Mouse (Mus musculus) embryonic facial prominence, embryonic 13.5 days (tissue): ENCODE measurements around the gene Erf. TPM values are rescaled to one million over a fixed set of nuclear protein-coding genes. Genes with fewer than 3 reads are reported as not detected.

Experiments used
- ATAC-seq: fragments of 200-750 bp; cut with Nextera tagmentation; 2 replicates; pipeline ENCODE4 v1.8.0; 2017; ENCODE audit warnings: low read depth; ENCODE audit not compliant: insufficient number of reproducible peaks, insufficient read depth, low FRiP score, low TSS enrichment
- H3K27ac ChIP-seq: fragments of 300-500 bp; sonication (generic); 2 replicates; pipeline ENCODE4 v1.5.1; 2015; ENCODE audit warnings: moderate library complexity, mild to moderate bottlenecking, inconsistent platforms
- H3K27me3 ChIP-seq: fragments of 300-500 bp; sonication (generic); 2 replicates; pipeline ENCODE4 v1.6.1; 2015; ENCODE audit warnings: mild to moderate bottlenecking, inconsistent platforms
- H3K36me3 ChIP-seq: fragments of 300-500 bp; sonication (generic); 2 replicates; pipeline ENCODE4 v1.6.1; 2015; ENCODE audit warnings: mild to moderate bottlenecking, inconsistent platforms
- H3K4me1 ChIP-seq: fragments of 300-500 bp; sonication (generic); 2 replicates; pipeline ENCODE4 v1.6.1; 2015; ENCODE audit warnings: inconsistent platforms
- H3K4me2 ChIP-seq: fragments of 300-500 bp; sonication (generic); 2 replicates; pipeline ENCODE4 v1.6.1; 2015; ENCODE audit warnings: moderate library complexity, mild to moderate bottlenecking, inconsistent platforms
- H3K4me3 ChIP-seq: fragments of 300-500 bp; sonication (generic); 2 replicates; pipeline ENCODE4 v1.5.1; 2015; ENCODE audit warnings: mild to moderate bottlenecking, inconsistent platforms
- H3K9ac ChIP-seq: fragments of 300-500 bp; sonication (generic); 2 replicates; pipeline ENCODE4 v1.6.1; 2015; ENCODE audit warnings: mild to moderate bottlenecking, inconsistent platforms
- H3K9me3 ChIP-seq: fragments of 300-500 bp; sonication (generic); 2 replicates; pipeline ENCODE4 v1.6.1; 2016; ENCODE audit warnings: inconsistent platforms
- WGBS: fragments of 180-500 bp; shearing (Covaris S2); methylation state at CpG from one replicate; pipeline ENCODE4 v1.1.7; 2015; ENCODE audit warnings: mixed read lengths; 5-methylcytosine and 5-hydroxymethylcytosine counted together
- polyA plus RNA-seq: library from polyadenylated mRNA; unstranded; fragments of >200 nt; fragmentation: Nextera tagmentation; extraction: Ambion mirVana; gene quantifications from 2 replicates; pipeline ENCODE4 v1.2.1, GENCODE M21; 2015

Gene Erf
- polyA plus RNA-seq, 1 experiment from 2014 or later = 25.3 TPM

DNA sequence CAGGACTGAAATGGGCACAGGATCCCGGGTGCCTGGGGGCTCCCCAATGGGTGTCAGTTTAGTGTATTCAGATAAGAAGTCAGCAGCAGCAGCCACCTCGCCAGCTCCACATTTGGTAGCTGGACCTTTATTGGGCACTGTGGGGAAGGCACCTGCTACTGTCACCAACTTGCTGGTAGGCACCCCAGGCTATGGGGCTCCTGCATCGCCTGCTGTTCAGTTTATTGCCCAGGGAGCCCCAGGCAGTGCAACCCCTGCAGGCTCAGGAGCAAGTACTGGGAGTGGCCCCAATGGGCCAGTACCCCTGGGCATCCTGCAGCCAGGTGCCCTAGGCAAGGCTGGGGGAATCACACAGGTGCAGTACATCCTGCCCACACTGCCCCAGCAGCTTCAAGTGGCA lies 38.2 kb upstream of the Erf start:
- no peaks in the 10 kb centered on the region for H3K27me3 ChIP-seq
- no peak overlapping the region for H3K9ac ChIP-seq
- peaks cover 32% of the 10 kb centered on the region for H3K4me1 ChIP-seq
- H3K9me3 ChIP-seq = no peaks in the 10 kb centered on the region
- peaks cover 93% of the 10 kb centered on the region for H3K36me3 ChIP-seq
- 86% methylated on average over 3 of the region's 3 CpGs for WGBS
- H3K4me3 ChIP-seq = peak overlapping the region; percentile 10; the same call in 1 of the 2 replicates
- no peak overlapping the region for H3K4me2 ChIP-seq
- H3K27ac ChIP-seq = no peak overlapping the region
- no peak for ATAC-seq

- H3K27me3 ChIP-seq = no peaks in the 10 kb centered on the region
- H3K9ac ChIP-seq = 0 out of 2 replicates have a peak overlapping the region, but pooled peaks have one; percentile 16
- no peak for ATAC-seq
- H3K9me3 ChIP-seq = no peaks in the 10 kb centered on the region
- no peak overlapping the region for H3K27ac ChIP-seq
- peaks cover 86% of the 10 kb centered on the region for H3K36me3 ChIP-seq
- no peak overlapping the region for H3K4me3 ChIP-seq
- H3K4me2 ChIP-seq = no peak overlapping the region
- peaks cover 38% of the 10 kb centered on the region for H3K4me1 ChIP-seq
- 88% methylated on average over 12 of the region's 12 CpGs for WGBS
Observed at GRCm38 (mm10) chr7:25288011-25288410, 37.5 kb upstream of the Erf start.

- Histone ChIP-seq H3K4me1 (peaks cover 38% of the 10 kb centered on the region), H3K4me3 (0 out of 2 replicates have a peak overlapping the region, but pooled peaks have one; percentile 2), H3K27ac (no peak overlapping the region), H3K4me2 (no peak overlapping the region), H3K9me3 (no peaks in the 10 kb centered on the region), H3K36me3 (peaks cover 76% of the 10 kb centered on the region), H3K9ac (no peak overlapping the region), H3K27me3 (no peaks in the 10 kb centered on the region)
- no peak for ATAC-seq
- WGBS = 81% methylated on average over 8 of the region's 8 CpGs
Observed at GRCm38 (mm10) chr7:25286989-25287388, 36.4 kb upstream of the Erf start.

GRCm38 (mm10) chr7:25285511-25286238 lies 35.1 kb upstream of the Erf start:
- Histone ChIP-seq H3K36me3 (peaks cover 63% of the 10 kb centered on the region), H3K4me2 (no peak overlapping the region), H3K4me3 (no peak overlapping the region), H3K9me3 (no peaks in the 10 kb centered on the region), H3K27me3 (no peaks in the 10 kb centered on the region), H3K9ac (no peak overlapping the region; the same call in 1 of the 2 replicates), H3K4me1 (peaks cover 41% of the 10 kb centered on the region), H3K27ac (no peak overlapping the region)
- 89% methylated on average over 20 of the region's 20 CpGs for WGBS
- ATAC-seq = no peak

- 69% methylated on average over 5 of the region's 5 CpGs for WGBS
- H3K9me3 ChIP-seq = no peaks in the 10 kb centered on the region
- H3K36me3 ChIP-seq = peaks cover 54% of the 10 kb centered on the region
- H3K9ac ChIP-seq = peak overlapping the region; percentile 89
- no peaks in the 10 kb centered on the region for H3K27me3 ChIP-seq
- H3K4me2 ChIP-seq = peak overlapping the region; percentile 92
- 0 out of 2 replicates have a peak overlapping the region, but pooled peaks have one; percentile 85 for H3K4me3 ChIP-seq
- H3K27ac ChIP-seq = no peak overlapping the region
- H3K4me1 ChIP-seq = peaks cover 45% of the 10 kb centered on the region
- no peak for ATAC-seq
Observed at GRCm38 (mm10) chr7:25284766-25285165, 34.2 kb upstream of the Erf start.

DNA sequence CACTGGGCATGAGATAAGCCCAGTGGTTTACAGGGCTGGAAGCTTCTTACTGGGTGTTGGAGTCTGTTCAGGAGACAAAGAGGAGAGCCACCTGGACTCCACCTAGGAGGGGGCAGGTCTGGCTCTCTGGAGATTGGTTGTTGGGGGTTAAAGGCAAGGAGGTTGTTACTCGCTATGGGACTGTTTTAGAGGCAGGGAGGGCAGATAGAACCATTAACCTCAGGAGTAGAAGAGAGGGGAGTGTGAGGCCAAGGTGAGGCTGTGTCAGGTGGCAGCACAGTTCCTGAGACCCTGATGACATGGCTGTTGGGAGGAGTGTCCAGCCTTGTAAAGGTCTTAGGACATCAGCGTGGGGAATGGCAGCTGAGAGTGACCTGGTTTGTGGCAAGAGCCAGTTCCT lies 33.6 kb upstream of the Erf start:
- H3K36me3 ChIP-seq = peaks cover 48% of the 10 kb centered on the region
- peak overlapping the region; percentile 92 for H3K4me2 ChIP-seq
- WGBS = 69% methylated on average over 2 of the region's 2 CpGs
- H3K27me3 ChIP-seq = no peaks in the 10 kb centered on the region
- H3K27ac ChIP-seq = peak overlapping the region; percentile 100; the same call in 1 of the 2 replicates
- H3K4me3 ChIP-seq = peak overlapping the region; percentile 85
- H3K4me1 ChIP-seq = peaks cover 48% of the 10 kb centered on the region
- H3K9me3 ChIP-seq = no peaks in the 10 kb centered on the region
- no peak for ATAC-seq
- H3K9ac ChIP-seq = peak overlapping the region; percentile 89

DNA sequence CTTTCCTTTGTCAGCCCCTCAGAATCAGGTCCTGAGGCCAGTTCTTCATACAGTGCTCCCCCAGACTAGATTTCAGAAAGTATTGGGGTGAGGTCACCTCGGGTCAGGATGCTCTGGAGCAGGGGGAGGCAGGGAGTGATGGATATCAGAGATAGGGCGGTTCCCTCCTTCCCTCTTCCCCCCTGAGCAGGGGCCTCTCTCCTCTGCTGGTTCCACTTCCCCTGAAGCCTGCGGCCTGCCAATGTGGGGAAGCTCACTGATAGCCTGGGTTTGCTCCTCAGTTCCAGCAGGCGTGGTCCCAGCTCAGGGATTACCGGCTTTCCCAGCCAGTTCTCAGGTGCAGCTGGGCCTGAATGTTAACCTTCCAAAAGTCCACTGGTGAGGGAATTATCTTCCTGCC lies 33.1 kb upstream of the Erf start:
- ATAC-seq = no peak
- 2% methylated on average over 5 of the region's 5 CpGs for WGBS

DNA sequence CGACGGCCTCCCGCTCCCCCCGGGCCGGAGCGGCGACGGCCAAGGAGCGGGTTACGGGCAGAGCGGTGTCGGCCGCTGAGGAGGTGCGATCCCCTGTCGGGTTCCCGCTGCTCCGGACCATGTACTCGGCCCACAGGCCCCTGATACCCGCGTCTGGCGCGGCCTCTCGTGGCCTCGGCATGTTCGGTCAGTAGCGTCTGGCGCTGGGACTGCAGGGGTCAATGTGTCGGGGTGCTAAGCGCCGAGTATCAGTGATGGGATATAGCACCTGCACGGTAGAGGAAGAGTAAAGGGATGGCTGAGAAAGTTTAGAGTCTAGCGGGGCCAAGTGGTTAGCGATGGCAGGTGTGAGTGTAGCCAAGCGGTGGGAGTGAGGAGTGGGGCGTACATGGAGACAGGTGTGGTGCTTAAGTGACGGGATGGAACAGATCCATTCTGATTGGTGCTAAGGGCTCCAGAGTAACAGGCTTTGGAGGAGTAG lies 32.2 kb upstream of the Erf start:
- peak overlapping the region; percentile 92 for H3K4me2 ChIP-seq
- H3K9me3 ChIP-seq = no peaks in the 10 kb centered on the region
- H3K27ac ChIP-seq = peak overlapping the region; percentile 100
- no peaks in the 10 kb centered on the region for H3K27me3 ChIP-seq
- peaks cover 51% of the 10 kb centered on the region for H3K4me1 ChIP-seq
- peaks cover 34% of the 10 kb centered on the region for H3K36me3 ChIP-seq
- peak overlapping the region; percentile 85 for H3K4me3 ChIP-seq
- ATAC-seq = no peak
- WGBS = under 1% methylated on average over 34 of the region's 36 CpGs
- peak overlapping the region; percentile 89 for H3K9ac ChIP-seq

More for the DNA sequence above, 33.1 kb upstream of the Erf start:
- Histone ChIP-seq H3K27ac (peak overlapping the region; percentile 100), H3K36me3 (peaks cover 43% of the 10 kb centered on the region), H3K4me3 (peak overlapping the region; percentile 85), H3K4me2 (peak overlapping the region; percentile 92), H3K9ac (peak overlapping the region; percentile 89), H3K9me3 (no peaks in the 10 kb centered on the region), H3K4me1 (peaks cover 48% of the 10 kb centered on the region), H3K27me3 (no peaks in the 10 kb centered on the region)

DNA sequence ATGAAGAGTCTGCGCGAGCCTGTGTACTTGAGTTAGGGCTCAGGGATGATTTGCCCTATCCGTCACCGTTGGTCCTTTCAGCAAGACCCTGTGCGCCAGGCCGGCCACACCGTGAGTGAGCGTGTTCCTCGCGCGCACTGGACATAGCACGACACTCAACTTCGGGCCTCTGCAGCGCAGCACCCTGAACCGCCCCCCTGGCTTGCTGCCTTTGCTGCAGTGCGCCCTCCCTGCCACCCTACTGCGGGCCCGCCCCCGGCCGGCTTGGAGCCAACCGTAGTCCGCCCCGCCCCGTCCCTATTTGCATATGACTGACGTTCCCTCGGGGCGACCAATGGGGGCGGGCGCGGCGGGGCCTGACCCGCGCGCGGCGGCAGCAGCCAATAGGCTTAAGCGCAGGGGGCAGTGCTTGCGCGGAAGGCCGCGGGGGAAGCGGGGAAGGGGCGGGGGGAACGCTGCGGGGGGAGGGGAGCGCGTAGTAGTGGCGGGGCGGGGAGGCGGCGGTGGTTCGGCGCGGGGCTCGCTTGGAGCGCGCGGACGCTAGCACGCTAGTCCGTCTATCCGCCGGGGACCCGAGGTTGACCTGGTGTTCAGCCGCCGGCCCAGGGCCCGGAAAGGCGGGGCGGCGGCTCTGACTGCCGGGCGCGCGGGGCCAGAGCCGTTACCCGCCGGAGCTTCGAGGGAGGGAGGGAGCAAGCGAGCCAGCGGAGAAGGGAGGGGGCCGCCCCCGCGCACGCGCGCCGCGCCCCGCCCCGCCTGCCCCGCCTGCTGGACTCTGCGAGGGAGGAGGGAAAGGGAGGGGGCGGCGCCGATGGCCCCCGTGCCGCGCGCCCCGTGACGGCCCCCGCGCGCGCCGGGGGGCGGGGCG lies 31.4 kb upstream of the Erf start:
- H3K27me3 ChIP-seq = no peaks in the 10 kb centered on the region
- peak overlapping the region; percentile 85 for H3K4me3 ChIP-seq
- peak overlapping the region; percentile 92 for H3K4me2 ChIP-seq
- WGBS = 1% methylated on average over 67 of the region's 108 CpGs
- peak overlapping the region; percentile 89 for H3K9ac ChIP-seq
- peaks cover 26% of the 10 kb centered on the region for H3K36me3 ChIP-seq
- H3K4me1 ChIP-seq = peaks cover 59% of the 10 kb centered on the region
- peak; percentile 71 for ATAC-seq
- H3K9me3 ChIP-seq = no peaks in the 10 kb centered on the region
- peak overlapping the region; percentile 100 for H3K27ac ChIP-seq

DNA sequence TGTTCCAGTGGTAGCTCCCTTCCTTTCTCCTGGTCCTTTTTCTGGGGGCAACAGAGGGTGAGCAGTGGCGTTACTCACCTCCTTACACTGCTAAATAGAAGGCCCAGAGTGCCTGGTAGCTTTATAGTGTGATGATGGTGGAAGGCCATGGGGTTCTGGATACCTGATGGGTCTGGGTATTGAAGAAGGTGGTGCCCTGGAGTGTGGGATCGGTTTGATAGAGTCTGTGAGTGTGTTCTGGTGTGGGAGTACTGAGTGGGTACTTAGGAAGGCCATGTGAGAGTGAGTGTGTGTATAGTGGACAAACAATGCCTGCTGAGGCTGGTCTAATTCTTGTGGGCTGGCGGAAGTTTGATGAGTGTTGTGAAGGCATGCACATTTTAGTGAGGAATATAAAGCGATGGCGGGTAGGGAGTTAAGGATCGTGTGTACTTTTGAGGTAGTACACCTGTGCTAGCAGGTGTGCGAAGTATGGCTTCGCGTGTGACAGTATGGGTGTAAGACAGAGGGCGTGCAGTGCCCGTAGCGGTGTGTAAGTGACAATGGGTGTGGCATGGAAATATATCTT lies 30.7 kb upstream of the Erf start:
- Histone ChIP-seq H3K4me1 (peaks cover 66% of the 10 kb centered on the region), H3K4me3 (peak overlapping the region; percentile 85), H3K9ac (peak overlapping the region; percentile 78), H3K27me3 (no peaks in the 10 kb centered on the region), H3K9me3 (no peaks in the 10 kb centered on the region), H3K4me2 (peak overlapping the region; percentile 92), H3K27ac (peak overlapping the region; percentile 100), H3K36me3 (peaks cover 19% of the 10 kb centered on the region)
- no peak for ATAC-seq
- 22% methylated on average over 12 of the region's 12 CpGs for WGBS
